Mouse (Mus musculus) lung, postnatal 10 days (tissue): Measurements from ENCODE around the gene Pcgf2.

ENCODE experiments used
- DNase-seq: peaks from one replicate; pipeline ENCODE4 v3.0.0; 2021

Gene Pcgf2

DNA sequence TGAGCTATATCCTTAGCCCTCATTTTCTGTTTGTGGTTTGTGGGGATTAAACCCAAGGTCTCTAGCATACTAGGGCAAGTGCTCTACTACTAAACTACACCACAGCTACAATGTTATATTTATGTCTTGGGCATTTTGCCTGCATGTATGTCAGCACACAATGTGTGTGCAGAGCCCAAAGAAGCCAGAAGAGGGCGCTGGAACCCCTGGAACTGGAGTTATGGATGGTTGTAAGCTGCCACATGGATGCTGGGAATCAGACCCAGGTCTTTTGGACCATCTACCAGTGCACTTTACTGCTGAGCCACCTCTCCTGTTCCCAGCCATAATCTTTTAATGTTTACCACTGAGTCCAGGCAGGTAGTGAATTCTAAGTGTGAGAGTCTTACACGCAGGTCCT, 57.6 kb downstream of the Pcgf2 start:
- DNase-seq, result no peak

GRCm38 (mm10) chr11:97641668-97642067, 58.6 kb downstream of the Pcgf2 start:
- no peak for DNase-seq
